Mouse (Mus musculus) intestine, postnatal 0 days (tissue): ENCODE results near the gene Atp1b2. TPM values are rescaled to one million over a fixed set of nuclear protein-coding genes. Genes with fewer than 3 reads are reported as not detected.

Source experiments
- ATAC-seq: fragments of 200-750 bp; cut with Nextera tagmentation; 2 replicates; pipeline ENCODE4 v1.8.0; 2017; ENCODE audit warnings: mild to moderate bottlenecking, moderate TSS enrichment, moderate library complexity
- H3K27ac ChIP-seq: fragments of 300-500 bp; sonication (generic); 2 replicates; pipeline ENCODE4 v1.5.1; 2014; ENCODE audit warnings: mild to moderate bottlenecking, low read depth, low read length, moderate library complexity
- H3K27me3 ChIP-seq: fragments of 300-500 bp; sonication (generic); replicated peaks from 2 replicates; pipeline ENCODE4 v1.6.1; 2014; ENCODE audit warnings: low read length, mixed read lengths; ENCODE audit not compliant: control insufficient read depth, insufficient read depth
- H3K36me3 ChIP-seq: fragments of 300-500 bp; sonication (generic); 2 replicates; pipeline ENCODE4 v1.6.1; 2014; ENCODE audit warnings: mild to moderate bottlenecking, moderate library complexity; ENCODE audit not compliant: control insufficient read depth, insufficient read depth
- H3K4me1 ChIP-seq: fragments of 300-500 bp; sonication (generic); replicated peaks from 2 replicates; pipeline ENCODE4 v1.6.1; 2014; ENCODE audit warnings: antibody characterized with exemption, low read length, mixed read lengths; ENCODE audit not compliant: control insufficient read depth, insufficient read depth
- H3K4me2 ChIP-seq: fragments of 300-500 bp; sonication (generic); replicated peaks from 2 replicates; pipeline ENCODE4 v1.6.1; 2014; ENCODE audit warnings: low read depth, mild to moderate bottlenecking, moderate library complexity
- H3K4me3 ChIP-seq: fragments of 300-500 bp; sonication (generic); 2 replicates; pipeline ENCODE4 v1.5.1; 2014; ENCODE audit warnings: low read depth, low read length
- H3K9ac ChIP-seq: fragments of 300-500 bp; sonication (generic); 2 replicates; pipeline ENCODE4 v1.6.1; 2014; ENCODE audit warnings: mild to moderate bottlenecking, low read depth, low read length
- H3K9me3 ChIP-seq: fragments of 300-500 bp; sonication (generic); 2 replicates; pipeline ENCODE4 v1.6.1; 2016; ENCODE audit warnings: mixed run types; ENCODE audit not compliant: control insufficient read depth
- CTCF ChIP-seq: sonication (generic); IDR thresholded peaks from 2 replicates; pipeline ENCODE4 v1.5.1; 2016; ENCODE audit warnings: low read depth, mild to moderate bottlenecking, control low read depth, antibody characterized with exemption, moderate library complexity
- WGBS: fragments of 180-500 bp; shearing (Covaris S2); extraction: QIAGEN DNeasy Blood & Tissue Kit; methylation state at CpG from one replicate; pipeline ENCODE4 v1.1.7; 2014; 5-methylcytosine and 5-hydroxymethylcytosine counted together
- polyA plus RNA-seq: library from polyadenylated mRNA; unstranded; fragments of >200 nt; fragmentation: Nextera tagmentation; extraction: Ambion mirVana; gene quantifications from 2 replicates; pipeline ENCODE4 v1.2.1, GENCODE M21; 2015

The Atp1b2 gene
- polyA plus RNA-seq, 1 experiment from 2014 or later = 7.5 TPM

DNA sequence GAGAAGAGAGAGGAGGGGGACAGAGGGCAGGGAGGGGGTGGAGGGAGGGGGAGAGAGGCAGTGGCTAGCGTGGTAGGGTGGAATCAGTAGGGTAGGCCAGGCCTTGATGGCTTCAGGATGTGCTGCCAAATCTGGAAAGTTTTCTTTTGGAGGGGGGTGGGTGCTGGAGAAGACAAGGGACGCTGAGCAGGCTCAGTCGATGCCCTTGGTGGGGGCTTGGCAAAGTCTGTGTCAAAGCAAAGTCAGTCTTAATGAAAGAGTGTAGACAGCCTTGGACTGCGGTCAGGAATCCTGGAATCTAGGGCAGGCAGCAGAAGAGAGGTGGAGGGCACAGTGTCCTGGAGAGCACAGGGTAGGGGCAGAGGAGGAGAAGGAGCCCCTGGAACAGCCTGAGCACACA lies 5.2 kb upstream of the Atp1b2 start:
- TF ChIP-seq CTCF = no peak
- no peak overlapping the region for H3K27ac ChIP-seq
- H3K9me3 ChIP-seq = no peaks in the 10 kb centered on the region
- no peak overlapping the region for H3K9ac ChIP-seq
- no peaks in the 10 kb centered on the region for H3K36me3 ChIP-seq
- no peak for ATAC-seq
- 57% methylated on average over 4 of the region's 4 CpGs for WGBS
- no peaks in the 10 kb centered on the region for H3K27me3 ChIP-seq
- H3K4me2 ChIP-seq = no peak overlapping the region
- no peak overlapping the region for H3K4me3 ChIP-seq
- 0 out of 2 replicates have a peak, but pooled peaks cover 7% of the 10 kb centered on the region for H3K4me1 ChIP-seq

DNA sequence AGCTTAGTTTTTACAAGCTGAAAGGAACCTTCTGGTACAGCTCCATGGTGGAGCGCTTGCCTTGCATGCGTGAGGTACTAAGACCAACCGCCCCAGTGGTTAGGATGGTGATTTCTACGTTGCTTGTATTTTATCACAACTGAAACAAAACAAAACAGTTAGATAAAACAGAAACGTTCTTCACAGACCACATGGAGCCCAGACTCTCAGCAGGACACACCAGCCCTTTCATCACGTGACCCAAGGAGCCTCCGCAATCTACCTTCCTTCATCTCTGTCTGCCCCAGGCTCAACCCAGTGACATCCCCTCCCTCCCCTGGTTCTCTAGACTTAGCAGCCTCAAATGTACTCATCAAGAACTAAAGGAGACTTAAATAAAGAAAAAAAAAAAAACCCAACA lies 3.7 kb upstream of the Atp1b2 start:
- Histone ChIP-seq H3K9ac (no peak overlapping the region), H3K4me1 (0 out of 2 replicates have a peak, but pooled peaks cover 13% of the 10 kb centered on the region), H3K27me3 (peaks cover 13% of the 10 kb centered on the region; the same call in 1 of the 2 replicates), H3K4me3 (no peak overlapping the region), H3K27ac (no peak overlapping the region), H3K9me3 (no peaks in the 10 kb centered on the region), H3K36me3 (no peaks in the 10 kb centered on the region), H3K4me2 (no peak overlapping the region)
- ATAC-seq = no peak
- WGBS = 59% methylated on average over 7 of the region's 7 CpGs
- no peak for TF ChIP-seq CTCF

DNA sequence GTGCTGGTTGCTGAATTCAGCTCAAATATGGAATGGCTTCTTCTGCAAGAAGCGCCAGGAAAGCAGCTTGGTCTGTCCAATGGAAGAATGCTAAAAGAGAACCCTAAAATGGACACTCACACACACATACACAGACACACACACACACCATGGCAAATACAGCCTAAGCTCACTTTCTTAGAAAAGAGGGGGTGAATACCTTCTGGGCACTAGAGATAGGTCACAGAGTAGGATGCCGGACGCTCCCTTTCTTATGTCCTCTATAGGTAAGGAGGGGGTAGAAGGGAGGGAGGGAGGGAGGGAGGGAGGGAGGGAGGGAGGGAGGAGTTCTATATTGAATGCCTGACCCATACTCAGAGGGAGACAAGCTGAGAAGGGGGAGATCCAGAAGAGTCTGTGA lies 2.8 kb upstream of the Atp1b2 start:
- no peak overlapping the region for H3K27ac ChIP-seq
- no peaks in the 10 kb centered on the region for H3K36me3 ChIP-seq
- H3K4me1 ChIP-seq = 0 out of 2 replicates have a peak, but pooled peaks cover 11% of the 10 kb centered on the region
- no peak overlapping the region for H3K4me3 ChIP-seq
- H3K4me2 ChIP-seq = no peak overlapping the region
- no peaks in the 10 kb centered on the region for H3K9me3 ChIP-seq
- no peak for ATAC-seq
- H3K9ac ChIP-seq = no peak overlapping the region
- TF ChIP-seq CTCF = no peak
- 90% methylated on average over 3 of the region's 3 CpGs for WGBS
- H3K27me3 ChIP-seq = peaks cover 18% of the 10 kb centered on the region

DNA sequence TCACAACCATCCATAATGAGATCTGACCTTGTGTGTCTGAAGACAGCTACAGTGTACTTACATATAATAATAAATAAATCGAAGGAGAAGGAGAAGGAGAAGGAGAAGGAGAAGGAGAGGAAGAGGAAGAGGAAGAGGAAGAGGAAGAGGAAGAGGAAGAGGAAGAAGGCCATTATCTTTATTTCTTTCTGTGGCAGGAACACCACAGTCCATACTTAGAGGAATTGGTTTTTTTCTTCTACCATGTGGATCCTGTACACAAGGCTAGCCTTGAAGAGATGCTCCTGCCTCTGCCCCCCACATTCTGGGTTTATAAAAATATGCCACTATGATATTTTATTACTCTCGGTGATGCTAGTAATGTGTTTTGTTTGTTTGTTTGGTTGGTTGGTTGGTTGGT lies 1.1 kb upstream of the Atp1b2 start:
- Histone ChIP-seq H3K36me3 (no peaks in the 10 kb centered on the region), H3K4me2 (no peak overlapping the region), H3K27me3 (peaks cover 21% of the 10 kb centered on the region), H3K9me3 (no peaks in the 10 kb centered on the region), H3K27ac (no peak overlapping the region), H3K4me3 (no peak overlapping the region), H3K9ac (no peak overlapping the region), H3K4me1 (0 out of 2 replicates have a peak, but pooled peaks cover 11% of the 10 kb centered on the region)
- no peak for TF ChIP-seq CTCF
- 77% methylated on average over 2 of the region's 2 CpGs for WGBS
- no peak for ATAC-seq

DNA sequence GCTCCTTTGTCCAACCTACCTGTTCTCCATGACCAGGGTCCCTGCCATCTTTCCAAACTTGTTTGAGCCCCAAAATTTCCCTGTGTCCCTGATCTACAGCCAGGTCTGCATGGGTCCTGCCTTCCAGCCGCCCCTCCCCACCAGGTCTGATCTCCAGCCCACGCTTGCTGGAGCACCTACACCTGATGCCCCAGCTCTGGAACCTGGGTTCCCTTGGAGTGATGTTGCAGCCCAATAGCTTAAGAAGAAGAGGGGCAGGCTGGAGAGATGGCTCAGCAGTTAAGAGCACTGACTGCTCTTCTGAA lies 701 bp upstream of the Atp1b2 start:
- WGBS = 70% methylated on average over 2 of the region's 2 CpGs
- H3K4me3 ChIP-seq = peak overlapping the region; percentile 57

DNA sequence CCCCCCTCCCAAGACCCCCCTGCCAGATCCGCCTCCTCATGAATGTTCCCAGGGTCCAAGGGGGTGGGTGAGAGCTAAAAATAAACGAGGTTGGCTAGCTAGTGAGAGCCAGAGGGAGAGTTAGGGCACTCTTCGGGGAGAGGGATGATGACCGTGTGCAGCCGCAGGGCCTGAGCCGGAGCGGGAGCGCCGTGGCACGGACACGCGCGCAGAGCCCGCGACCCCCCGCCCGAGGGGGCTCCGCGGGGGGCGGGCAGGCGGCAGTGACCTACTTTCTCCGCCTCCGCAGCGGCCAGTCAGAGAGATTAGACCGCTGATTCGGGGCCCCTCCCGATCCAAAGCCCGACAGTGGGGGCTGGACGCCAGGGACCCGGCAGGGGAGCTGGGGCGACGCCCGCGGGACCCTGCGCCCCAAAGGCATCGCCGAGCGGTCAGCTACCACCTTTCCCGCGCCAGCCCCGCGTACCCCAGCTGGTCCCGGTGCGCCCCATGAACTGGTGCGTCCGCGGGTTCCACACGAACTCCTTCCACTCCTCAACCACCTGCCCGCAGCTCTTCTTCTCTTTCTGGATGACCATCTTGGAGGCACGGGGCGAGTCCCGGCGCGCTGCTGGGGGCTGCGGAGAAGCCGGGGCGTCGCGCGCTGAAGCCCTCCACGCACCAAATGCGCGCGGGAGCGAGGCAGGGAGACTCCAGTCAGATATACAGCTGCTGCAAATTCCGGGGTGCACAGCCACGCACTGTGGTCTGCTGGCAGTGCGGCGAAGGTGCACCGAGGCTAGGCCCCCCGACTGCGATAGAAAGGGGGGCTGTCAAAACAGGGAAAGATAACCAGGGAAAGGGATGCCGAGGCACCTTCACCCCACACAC lies 712 bp downstream of the Atp1b2 start:
- H3K4me2 ChIP-seq = peak overlapping the region; percentile 92
- 0 out of 2 replicates have a peak, but pooled peaks have one; percentile 14 for ATAC-seq
- no peak for TF ChIP-seq CTCF
- WGBS = under 1% methylated on average over 67 of the region's 73 CpGs
- H3K27ac ChIP-seq = no peak overlapping the region
- H3K36me3 ChIP-seq = no peaks in the 10 kb centered on the region
- peak overlapping the region; percentile 57 for H3K4me3 ChIP-seq
- H3K9me3 ChIP-seq = no peaks in the 10 kb centered on the region
- peak overlapping the region; percentile 60 for H3K9ac ChIP-seq
- H3K4me1 ChIP-seq = 0 out of 2 replicates have a peak, but pooled peaks cover 14% of the 10 kb centered on the region
- H3K27me3 ChIP-seq = peaks cover 21% of the 10 kb centered on the region

More for the DNA sequence above, 701 bp upstream of the Atp1b2 start:
- ATAC-seq = no peak
- Histone ChIP-seq H3K27ac (no peak overlapping the region), H3K4me1 (0 out of 2 replicates have a peak, but pooled peaks cover 11% of the 10 kb centered on the region), H3K9ac (no peak overlapping the region), H3K4me2 (peak overlapping the region; percentile 92), H3K9me3 (no peaks in the 10 kb centered on the region), H3K27me3 (peaks cover 21% of the 10 kb centered on the region), H3K36me3 (no peaks in the 10 kb centered on the region)
- TF ChIP-seq CTCF = no peak
